Mouse (Mus musculus) cerebellum, adult 2 months (tissue): Measurements from ENCODE around the gene Smad3. TPM values are rescaled to one million over a fixed set of nuclear protein-coding genes. Genes with fewer than 3 reads are reported as not detected.

ENCODE experiments used
- DNase-seq, 2 experiments: peaks; one replicate each; pipeline ENCODE4 v3.0.0; 2021
- H3K27ac ChIP-seq: fragments of 200-500 bp; 2 replicates; pipeline ENCODE4 v1.5.1; 2012; ENCODE audit warnings: low read length, control low read depth, inconsistent platforms; ENCODE audit not compliant: insufficient read depth
- H3K27me3 ChIP-seq: fragments of 200-500 bp; 2 replicates; pipeline ENCODE4 v1.6.1; 2012; ENCODE audit warnings: inconsistent platforms, mild to moderate bottlenecking, low read length, moderate library complexity; ENCODE audit not compliant: control insufficient read depth, insufficient read depth
- H3K4me1 ChIP-seq: fragments of 200-500 bp; 2 replicates; pipeline ENCODE4 v1.6.1; 2011; ENCODE audit warnings: low read length; ENCODE audit not compliant: control insufficient read depth, insufficient read depth
- H3K4me3 ChIP-seq: fragments of 200-500 bp; replicated peaks from 2 replicates; pipeline ENCODE3; 2011; ENCODE audit warnings: mild to moderate bottlenecking, low read depth, low read length, control low read depth; ENCODE audit not compliant: insufficient read depth
- CTCF ChIP-seq: fragments of 200-500 bp; IDR thresholded peaks from 2 replicates; pipeline ENCODE4 v1.5.1; 2011; ENCODE audit warnings: low read depth, mild to moderate bottlenecking, control low read depth, low read length, moderate library complexity, borderline replicate concordance; ENCODE audit not compliant: insufficient read depth
- POLR2A ChIP-seq: fragments of 200-500 bp; IDR thresholded peaks from 2 replicates; pipeline ENCODE4 v1.6.1; 2011; ENCODE audit warnings: low read length, control low read depth, borderline replicate concordance; ENCODE audit not compliant: insufficient read depth
- WGBS: fragments of 180-500 bp; shearing (Covaris S2); methylation state at CpG from one replicate; pipeline ENCODE4 v1.1.7; 2018; 5-methylcytosine and 5-hydroxymethylcytosine counted together
- polyA plus RNA-seq: library from polyadenylated mRNA; depleted of rRNA; stranded (reverse); fragments of >200 nt; gene quantifications from 2 replicates; pipeline ENCODE4 v1.2.3, GENCODE M21; 2012

Smad3 gene
- polyA plus RNA-seq, 1 experiment, result 19.9 TPM

DNA sequence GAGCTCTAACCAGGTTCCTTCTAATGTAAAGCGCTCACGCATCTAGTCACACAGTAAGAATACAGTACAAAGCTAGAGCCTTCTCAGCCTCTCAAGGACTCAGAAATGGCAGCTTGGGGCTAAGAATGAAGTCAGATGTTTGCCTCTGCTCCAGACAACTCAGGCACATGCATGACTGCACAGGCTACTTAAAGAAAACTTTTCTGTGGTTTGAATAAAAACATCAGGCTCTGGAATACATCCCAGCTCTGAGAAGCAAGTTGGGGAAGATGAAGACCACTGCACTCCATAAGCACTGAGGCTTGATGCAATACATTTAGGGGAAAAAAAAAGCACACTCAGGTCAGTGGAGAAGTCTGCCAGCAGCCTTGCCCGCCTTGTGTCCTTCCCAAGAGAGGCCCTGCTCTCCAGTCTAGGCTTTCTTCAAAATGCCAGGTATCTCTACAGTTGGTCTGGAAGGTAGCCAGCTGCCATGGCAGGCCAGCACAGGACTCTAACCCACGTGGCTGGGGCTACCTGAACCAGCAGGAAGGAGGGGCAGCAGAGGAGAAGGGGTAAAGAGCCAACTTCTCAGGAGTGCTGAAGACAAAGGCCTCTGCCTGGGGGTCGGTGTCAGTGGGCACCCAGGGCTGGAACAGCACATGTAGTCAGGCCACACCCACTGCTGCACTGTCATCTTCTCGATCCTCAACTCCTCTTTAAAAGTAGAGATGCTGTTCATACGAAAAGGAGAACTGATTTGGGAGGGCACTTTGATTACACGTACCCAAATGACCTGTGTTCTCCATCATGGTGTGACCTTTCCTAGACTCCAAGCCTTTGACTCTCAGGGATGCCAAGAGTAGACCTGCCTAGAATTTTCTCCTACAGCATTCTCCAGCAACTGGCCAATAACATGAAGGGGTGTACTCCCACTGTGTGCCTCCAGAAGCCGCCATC is 109.9 kb downstream of the Smad3 start:
- Histone ChIP-seq H3K4me1 (peaks cover 30% of the 10 kb centered on the region), H3K4me3 (no peak overlapping the region), H3K27ac (no peak overlapping the region), H3K27me3 (no peaks in the 10 kb centered on the region)
- 48% methylated on average over 9 of the region's 9 CpGs for WGBS
- TF ChIP-seq POLR2A (no peak), CTCF (no peak)
- DNase-seq, result peak; percentile 52 to 67

DNA sequence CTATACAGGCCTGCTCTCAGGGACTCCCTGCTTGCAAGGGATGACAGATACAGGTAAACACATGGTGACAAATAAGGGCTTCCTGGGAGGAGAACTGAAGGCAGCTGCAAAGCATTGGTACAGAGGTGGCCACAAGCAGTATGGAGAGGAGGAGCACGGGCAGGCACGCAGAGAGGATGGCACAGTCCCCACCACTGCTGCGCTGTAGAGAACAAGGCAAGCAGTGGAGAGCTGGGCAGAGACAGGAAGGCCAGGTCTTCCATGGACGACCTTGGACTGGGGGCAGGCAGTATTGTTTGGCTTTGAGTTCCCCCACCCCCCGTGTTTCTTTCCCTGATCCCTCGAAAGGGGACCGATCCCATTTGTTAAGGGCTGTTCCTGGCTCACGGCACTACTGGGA is 112.7 kb downstream of the Smad3 start:
- Histone ChIP-seq H3K4me1 (peaks cover 20% of the 10 kb centered on the region), H3K4me3 (no peak overlapping the region), H3K27me3 (no peaks in the 10 kb centered on the region), H3K27ac (no peak overlapping the region)
- WGBS, result 86% methylated on average over 8 of the region's 8 CpGs
- DNase-seq, result no peak
- TF ChIP-seq POLR2A, result no peak
- TF ChIP-seq CTCF, result no peak

DNA sequence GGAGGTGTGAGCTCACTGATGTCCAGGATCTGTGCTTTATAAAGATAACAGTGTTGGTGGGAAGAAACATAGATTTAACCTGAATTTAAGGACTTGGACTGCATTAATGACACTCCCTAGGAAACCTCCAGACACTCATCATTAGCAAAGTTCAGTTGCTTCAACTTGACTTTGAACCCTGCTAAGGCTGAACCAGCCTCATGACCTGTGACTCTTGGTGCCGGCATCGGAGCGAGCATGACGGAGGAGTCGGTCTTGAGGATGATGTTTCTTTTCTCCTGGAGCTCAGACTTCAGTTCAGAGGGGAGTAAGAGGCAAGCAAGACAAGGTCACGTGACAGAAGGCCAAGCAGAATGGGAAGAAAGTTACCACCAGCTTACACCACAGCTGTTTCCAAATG is 113.8 kb downstream of the Smad3 start:
- Histone ChIP-seq H3K27ac (no peak overlapping the region), H3K4me1 (peaks cover 20% of the 10 kb centered on the region), H3K4me3 (no peak overlapping the region), H3K27me3 (no peaks in the 10 kb centered on the region)
- WGBS, result 93% methylated on average over 6 of the region's 6 CpGs
- TF ChIP-seq POLR2A (no peak), CTCF (no peak)
- DNase-seq, result no peak

DNA sequence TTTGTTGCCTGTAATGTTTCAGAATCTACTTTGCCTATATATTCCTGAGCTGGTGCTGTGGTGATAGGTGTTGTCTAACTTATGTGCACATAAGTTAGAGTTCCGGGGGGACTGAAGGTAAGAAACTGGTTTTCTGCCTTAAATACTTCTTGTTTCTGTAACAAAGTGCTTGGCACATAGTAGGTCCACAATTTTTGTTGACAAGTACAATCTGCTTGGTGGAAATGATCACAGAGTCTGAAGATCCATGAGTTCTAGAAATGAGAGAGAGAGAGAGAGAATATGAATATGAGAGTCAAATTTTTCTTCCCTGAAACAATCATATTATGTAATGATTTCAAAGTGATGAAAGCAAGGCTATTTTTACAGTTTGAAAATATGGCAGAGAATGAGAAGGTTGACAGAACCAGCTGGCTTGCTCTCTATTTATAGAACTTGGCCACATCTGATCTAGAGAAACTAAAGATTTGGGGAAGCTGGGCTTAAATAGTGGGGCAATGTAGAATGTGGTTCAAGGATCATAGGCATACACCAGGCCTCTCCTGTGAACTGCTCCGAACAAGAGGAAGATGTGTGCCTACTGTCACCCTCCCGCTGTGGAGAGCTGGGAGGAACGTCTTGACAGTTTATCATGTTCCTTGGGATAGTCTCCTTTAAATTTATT is 115.7 kb downstream of the Smad3 start:
- 66% methylated on average over 4 of the region's 4 CpGs for WGBS
- DNase-seq, result peak in 1 of 2 experiments; percentile 44
- Histone ChIP-seq H3K27ac (no peak overlapping the region), H3K4me3 (no peak overlapping the region), H3K27me3 (no peaks in the 10 kb centered on the region), H3K4me1 (peaks cover 8% of the 10 kb centered on the region)
- TF ChIP-seq POLR2A (no peak), CTCF (no peak)

DNA sequence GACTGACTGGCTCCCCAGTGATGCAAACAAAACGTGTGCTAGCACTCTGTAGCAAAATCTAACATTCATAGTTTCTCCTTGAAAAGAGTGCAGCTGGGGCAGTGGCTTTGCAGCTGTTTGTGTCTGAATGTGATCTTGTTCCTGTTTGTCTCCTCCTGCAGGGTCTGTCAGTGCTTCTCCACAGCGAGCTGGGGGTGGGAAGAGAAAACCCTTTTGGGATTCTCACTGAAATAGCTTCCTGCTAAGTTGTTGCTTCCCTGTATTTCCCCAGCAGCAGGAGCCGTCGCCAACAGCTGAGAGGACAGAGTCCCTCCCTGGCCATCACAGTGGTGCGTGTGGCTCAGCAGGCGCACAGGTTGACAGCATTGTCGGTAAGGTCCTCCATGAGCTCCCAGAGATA is 121.7 kb downstream of the Smad3 start:
- WGBS, result 62% methylated on average over 7 of the region's 7 CpGs
- no peaks in the 10 kb centered on the region for H3K27me3 ChIP-seq
- TF ChIP-seq POLR2A, result no peak
- no peak for TF ChIP-seq CTCF
- H3K27ac ChIP-seq, result no peak overlapping the region
- no peak overlapping the region for H3K4me3 ChIP-seq
- DNase-seq, result no peak
- H3K4me1 ChIP-seq, result no peaks in the 10 kb centered on the region

DNA sequence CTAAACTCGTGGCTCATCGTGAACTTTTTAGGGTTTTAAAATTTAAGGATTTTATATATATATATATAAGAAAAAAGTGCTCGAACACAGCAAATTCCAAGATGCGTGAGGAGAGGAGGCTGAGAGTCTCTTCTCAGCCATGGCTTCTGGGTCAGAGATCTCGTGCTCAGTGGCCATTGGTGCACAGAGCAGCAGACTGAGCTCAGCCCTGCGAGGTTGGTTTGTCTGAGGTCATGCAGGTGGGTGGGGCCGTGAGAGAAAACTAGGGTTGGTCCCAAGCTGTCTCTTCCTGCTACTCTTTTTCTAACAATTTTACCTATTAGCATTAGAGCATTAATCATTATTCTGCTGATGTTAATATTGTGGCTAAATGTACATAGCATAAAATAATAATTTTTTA is 124.5 kb downstream of the Smad3 start:
- Histone ChIP-seq H3K27me3 (no peaks in the 10 kb centered on the region), H3K27ac (no peak overlapping the region), H3K4me3 (no peak overlapping the region), H3K4me1 (no peaks in the 10 kb centered on the region)
- WGBS, result 68% methylated on average over 7 of the region's 7 CpGs
- TF ChIP-seq CTCF (no peak), POLR2A (no peak)
- no peak for DNase-seq

DNA sequence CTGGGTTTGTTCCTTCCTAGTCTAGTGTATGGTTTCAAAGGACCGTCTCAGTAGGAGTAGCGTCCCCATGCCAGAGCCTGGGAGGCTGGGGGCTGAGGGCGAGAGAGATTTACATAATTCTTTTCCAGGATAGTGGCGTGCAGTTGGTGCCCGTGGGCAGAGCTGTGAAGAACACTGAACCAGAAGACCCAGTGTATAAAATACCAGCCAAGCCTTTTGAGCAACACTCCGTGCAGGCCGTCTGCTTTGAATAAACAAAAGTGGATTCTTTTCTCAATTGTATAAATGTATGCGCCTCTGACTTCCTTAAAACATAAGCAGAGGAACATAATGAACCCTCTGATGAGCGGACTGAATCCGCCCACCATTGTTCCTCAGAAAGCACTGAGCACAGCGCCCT is 124.9 kb downstream of the Smad3 start:
- Histone ChIP-seq H3K4me1 (no peaks in the 10 kb centered on the region), H3K27me3 (no peaks in the 10 kb centered on the region), H3K4me3 (no peak overlapping the region), H3K27ac (no peak overlapping the region)
- no peak for TF ChIP-seq POLR2A
- DNase-seq, result no peak
- 63% methylated on average over 11 of the region's 11 CpGs for WGBS

DNA sequence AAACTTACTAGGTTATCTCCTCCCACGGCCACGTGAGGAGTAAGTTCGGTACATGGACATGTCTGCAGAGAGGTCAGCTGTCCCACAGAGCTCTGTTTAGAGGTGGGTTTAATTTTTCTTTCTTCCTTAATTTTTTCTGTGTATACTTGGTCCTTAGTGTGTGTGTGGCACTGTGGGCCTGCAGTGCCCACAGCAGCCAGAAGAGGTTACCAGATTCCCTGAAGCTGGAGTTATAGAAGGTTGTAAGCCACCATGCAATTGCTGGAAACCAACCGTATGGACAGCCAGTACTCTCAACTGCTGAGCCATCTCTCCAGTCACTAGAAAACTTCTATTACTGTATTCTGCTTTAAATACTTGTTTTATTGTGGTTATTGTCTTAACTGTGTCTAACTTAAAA is 125.7 kb downstream of the Smad3 start:
- TF ChIP-seq CTCF (no peak), POLR2A (no peak)
- Histone ChIP-seq H3K27ac (no peak overlapping the region), H3K27me3 (no peaks in the 10 kb centered on the region), H3K4me1 (no peaks in the 10 kb centered on the region), H3K4me3 (no peak overlapping the region)
- DNase-seq, result no peak
- 76% methylated on average over 4 of the region's 4 CpGs for WGBS
